Mouse (Mus musculus) forebrain, postnatal 0 days (tissue): ENCODE data around the gene Mdh1. TPM values are rescaled to one million over a fixed set of nuclear protein-coding genes. Genes with fewer than 3 reads are reported as not detected.
A peak's percentile ranks its signal among the peaks of the same experiment; 100 is the strongest.

Experiments used
- ATAC-seq: fragments of 200-750 bp; cut with Nextera tagmentation; 2 replicates; pipeline ENCODE4 v1.8.0; 2017; ENCODE audit warnings: mild to moderate bottlenecking, moderate library complexity
- DNase-seq: peaks from one replicate; pipeline ENCODE4 v3.0.0-alpha.2; 2015
- H3K27ac ChIP-seq: fragments of 300-500 bp; sonication (generic); 2 replicates; pipeline ENCODE4 v1.5.1; 2014; ENCODE audit warnings: low read depth, mild to moderate bottlenecking, antibody characterized with exemption, low read length, moderate library complexity, mixed read lengths
- H3K27me3 ChIP-seq: fragments of 300-500 bp; sonication (generic); 2 replicates; pipeline ENCODE4 v1.6.1; 2014; ENCODE audit warnings: mild to moderate bottlenecking, low read length, mixed read lengths; ENCODE audit not compliant: insufficient read depth
- H3K36me3 ChIP-seq: fragments of 300-500 bp; sonication (generic); 2 replicates; pipeline ENCODE4 v1.6.1; 2014; ENCODE audit warnings: mild to moderate bottlenecking, moderate library complexity; ENCODE audit not compliant: insufficient read depth
- H3K4me1 ChIP-seq: fragments of 300-500 bp; sonication (generic); 2 replicates; pipeline ENCODE4 v1.6.1; 2014; ENCODE audit warnings: antibody characterized with exemption; ENCODE audit not compliant: insufficient read depth
- H3K4me2 ChIP-seq: fragments of 300-500 bp; sonication (generic); 2 replicates; pipeline ENCODE4 v1.6.1; 2014; ENCODE audit warnings: low read depth, mild to moderate bottlenecking, moderate library complexity
- H3K4me3 ChIP-seq: fragments of 300-500 bp; sonication (generic); 2 replicates; pipeline ENCODE4 v1.5.1; 2014; ENCODE audit warnings: low read depth, low read length, mixed read lengths
- H3K9ac ChIP-seq: fragments of 300-500 bp; sonication (generic); 2 replicates; pipeline ENCODE4 v1.6.1; 2014; ENCODE audit warnings: mild to moderate bottlenecking
- H3K9me3 ChIP-seq: fragments of 300-500 bp; sonication (generic); 2 replicates; pipeline ENCODE4 v1.6.1; 2016; ENCODE audit warnings: low read length
- CTCF ChIP-seq: sonication (generic); IDR thresholded peaks from 2 replicates; pipeline ENCODE4 v1.5.1; 2016; ENCODE audit warnings: antibody characterized with exemption, control low read depth, low read depth
- WGBS: fragments of 180-500 bp; shearing (Covaris S2); extraction: QIAGEN DNeasy Blood & Tissue Kit; methylation state at CpG from one replicate; pipeline ENCODE4 v1.1.7; 2014; 5-methylcytosine and 5-hydroxymethylcytosine counted together
- polyA plus RNA-seq: library from polyadenylated mRNA; unstranded; fragments of >200 nt; fragmentation: Nextera tagmentation; extraction: Ambion mirVana; gene quantifications from 2 replicates; pipeline ENCODE4 v1.2.1, GENCODE M21; 2015
- total RNA-seq: library from RNA; depleted of rRNA; stranded (reverse); fragments of >200 nt; gene quantifications from 2 replicates; pipeline ENCODE4 v1.2.3, GENCODE M21; 2014; rRNA removed

The Mdh1 gene
- total RNA-seq (291 and 392 TPM in 2 replicates), polyA plus RNA-seq (557 and 565 TPM in 2 replicates)

GRCm38 (mm10) chr11:21571700-21572381, at the start of gene Mdh1, which contains the start of gene Wdpcp:
Gene Mdh1, minus strand, starts transcription at chr11:21572367.
Gene Wdpcp, plus strand, starts transcription at chr11:21572235.
- ATAC-seq, result peak; percentile 99
- H3K27me3 ChIP-seq, result no peaks in the 10 kb centered on the region
- H3K36me3 ChIP-seq, result no peaks in the 10 kb centered on the region
- DNase-seq, result peak; percentile 99
- peaks cover 20% of the 10 kb centered on the region for H3K4me1 ChIP-seq
- H3K4me2 ChIP-seq, result peak within 1 kb of the TSS; percentile 52
- peak within 1 kb of the TSS; percentile 87 for H3K27ac ChIP-seq
- peak within 1 kb of the TSS; percentile 80 for H3K9ac ChIP-seq
- TF ChIP-seq CTCF, result peak; percentile 57
- peak within 1 kb of the TSS; percentile 72 for H3K4me3 ChIP-seq
- H3K9me3 ChIP-seq, result no peaks in the 10 kb centered on the region
- under 1% methylated on average over 42 of the region's 42 CpGs for WGBS

DNA sequence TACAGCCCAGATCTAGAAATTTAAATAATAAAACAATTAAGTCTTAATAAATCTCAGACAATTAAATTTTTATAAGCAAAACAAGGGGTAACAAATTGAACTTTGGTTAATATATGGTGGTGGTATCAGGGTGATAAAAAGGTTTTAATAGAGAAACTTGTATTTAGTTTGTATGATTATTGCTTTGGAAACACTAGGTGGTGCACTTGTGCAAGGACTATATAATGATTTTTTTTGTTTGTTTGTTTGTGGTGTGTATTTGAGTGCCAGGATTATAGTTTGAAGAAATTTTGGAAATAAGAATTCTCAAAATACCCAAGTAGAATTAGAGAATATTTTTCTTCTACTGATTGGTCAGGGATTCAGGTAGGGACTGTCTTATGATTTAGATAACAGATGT, 43.7 kb upstream of the Mdh1 start:
- no peaks in the 10 kb centered on the region for H3K27me3 ChIP-seq
- H3K4me3 ChIP-seq, result no peak overlapping the region
- no peaks in the 10 kb centered on the region for H3K9me3 ChIP-seq
- no peaks in the 10 kb centered on the region for H3K4me1 ChIP-seq
- H3K27ac ChIP-seq, result no peak overlapping the region
- H3K36me3 ChIP-seq, result no peaks in the 10 kb centered on the region
- no peak overlapping the region for H3K9ac ChIP-seq
- no peak overlapping the region for H3K4me2 ChIP-seq
- peak; percentile 5 for DNase-seq
- TF ChIP-seq CTCF, result 0 out of 2 replicates have a peak, but pooled peaks have one; percentile 38
- ATAC-seq, result no peak

GRCm38 (mm10) chr11:21602497-21602896, 30.3 kb upstream of the Mdh1 start:
- Histone ChIP-seq H3K36me3 (no peaks in the 10 kb centered on the region), H3K9me3 (no peaks in the 10 kb centered on the region), H3K4me2 (no peak overlapping the region), H3K9ac (no peak overlapping the region), H3K4me3 (no peak overlapping the region), H3K27ac (no peak overlapping the region), H3K4me1 (no peaks in the 10 kb centered on the region), H3K27me3 (no peaks in the 10 kb centered on the region)
- DNase-seq (no peak), ATAC-seq (no peak)
- TF ChIP-seq CTCF, result no peak
- 57% methylated on average over 5 of the region's 5 CpGs for WGBS

- no peak overlapping the region for H3K4me2 ChIP-seq
- no peaks in the 10 kb centered on the region for H3K4me1 ChIP-seq
- H3K27ac ChIP-seq, result no peak overlapping the region
- DNase-seq (no peak), ATAC-seq (no peak)
- H3K4me3 ChIP-seq, result no peak overlapping the region
- no peak for TF ChIP-seq CTCF
- H3K36me3 ChIP-seq, result no peaks in the 10 kb centered on the region
- no peak overlapping the region for H3K9ac ChIP-seq
- no peaks in the 10 kb centered on the region for H3K27me3 ChIP-seq
- no peaks in the 10 kb centered on the region for H3K9me3 ChIP-seq
- WGBS, result 30% methylated on average over 1 of the region's 1 CpGs
Measured at GRCm38 (mm10) chr11:21583286-21583685, 11.1 kb upstream of the Mdh1 start.

GRCm38 (mm10) chr11:21581472-21581871, 9.3 kb upstream of the Mdh1 start:
- Histone ChIP-seq H3K4me2 (no peak overlapping the region), H3K9me3 (no peaks in the 10 kb centered on the region), H3K27ac (no peak overlapping the region), H3K27me3 (no peaks in the 10 kb centered on the region), H3K4me1 (no peaks in the 10 kb centered on the region), H3K9ac (no peak overlapping the region), H3K36me3 (no peaks in the 10 kb centered on the region), H3K4me3 (no peak overlapping the region)
- no peak for ATAC-seq
- no peak for DNase-seq
- WGBS, result 79% methylated on average over 7 of the region's 7 CpGs
- TF ChIP-seq CTCF, result no peak

DNA sequence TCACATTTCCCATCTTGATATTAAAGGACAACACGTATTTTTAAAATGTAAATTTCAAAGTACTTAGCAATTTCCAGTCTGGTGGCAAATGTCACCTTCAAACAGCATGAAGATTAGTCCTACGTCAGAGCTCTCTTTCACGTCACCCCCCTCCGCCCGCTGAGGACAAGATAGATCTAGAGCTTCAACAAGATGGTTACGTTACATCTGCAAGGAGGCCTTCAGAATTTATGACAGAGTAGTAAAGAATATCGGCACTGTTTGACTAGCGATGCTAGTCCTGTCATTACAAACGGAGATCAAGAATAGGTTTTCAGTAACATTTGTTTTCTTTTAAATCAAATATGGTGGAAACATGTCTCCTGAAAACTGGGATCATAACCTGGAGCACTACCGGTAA, 1.2 kb downstream of the Mdh1 start:
- Histone ChIP-seq H3K4me3 (peak overlapping the region; percentile 72), H3K27me3 (no peaks in the 10 kb centered on the region), H3K4me2 (peak overlapping the region; percentile 52), H3K9me3 (no peaks in the 10 kb centered on the region), H3K36me3 (peaks cover 6% of the 10 kb centered on the region), H3K4me1 (peaks cover 20% of the 10 kb centered on the region), H3K9ac (peak overlapping the region; percentile 80), H3K27ac (peak overlapping the region; percentile 87)
- ATAC-seq (no peak), DNase-seq (peak; percentile 47)
- 10% methylated on average over 10 of the region's 10 CpGs for WGBS
- no peak for TF ChIP-seq CTCF

DNA sequence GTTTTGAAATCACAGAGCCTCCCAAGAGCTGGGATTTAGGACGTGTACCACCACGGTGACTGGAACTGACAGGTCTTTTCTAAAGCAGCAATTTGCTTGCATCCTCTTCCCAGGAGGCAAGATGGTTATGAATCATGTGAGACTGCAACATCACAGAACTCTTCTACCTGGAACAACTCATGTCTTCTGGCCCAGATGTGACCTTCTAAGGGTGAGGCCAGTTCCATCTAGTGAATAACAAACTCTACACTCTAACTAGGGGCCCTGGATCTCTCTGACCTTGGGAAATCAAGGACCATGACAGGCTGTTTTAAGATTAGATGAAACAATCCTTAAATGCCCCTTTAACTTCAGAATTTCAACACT, 2.1 kb downstream of the Mdh1 start:
- H3K4me2 ChIP-seq, result no peak overlapping the region
- no peak overlapping the region for H3K9ac ChIP-seq
- peaks cover 20% of the 10 kb centered on the region for H3K4me1 ChIP-seq
- H3K9me3 ChIP-seq, result no peaks in the 10 kb centered on the region
- ATAC-seq, result no peak
- no peaks in the 10 kb centered on the region for H3K27me3 ChIP-seq
- peaks cover 12% of the 10 kb centered on the region for H3K36me3 ChIP-seq
- no peak overlapping the region for H3K4me3 ChIP-seq
- H3K27ac ChIP-seq, result no peak overlapping the region
- TF ChIP-seq CTCF, result no peak
- DNase-seq, result no peak
- 21% methylated on average over 2 of the region's 2 CpGs for WGBS
